Mouse (Mus musculus): ENCODE results near the gene Aldh1a1.
"Not testable (repeated sequence)": the region's sequence is repeated elsewhere in the genome, so short reads cannot be mapped to it uniquely, and the experiment has no call there.

- not testable (repeated sequence) for TF ChIP-seq CTCF (IDR thresholded peaks at IDR 0.05; ENCODE audit: control insufficient read depth, insufficient read depth, low read length); POLR2A (IDR thresholded peaks at IDR 0.05; ENCODE audit: borderline replicate concordance, control insufficient read depth, low read depth, low read length)
These were observed 36.6 kb downstream of the Aldh1a1 start for GRCm38 (mm10) chr19:20529156-20529555.
